Mouse (Mus musculus) forebrain, embryonic 15.5 days (tissue): ENCODE data around the gene Tmem120b. TPM values are rescaled to one million over a fixed set of nuclear protein-coding genes. Genes with fewer than 3 reads are reported as not detected.
A peak's percentile ranks its signal among the peaks of the same experiment; 100 is the strongest.

Experiments
- ATAC-seq: fragments of 200-750 bp; cut with Nextera tagmentation; replicated peaks from 2 replicates; pipeline ENCODE4 v1.8.0; 2017; ENCODE audit warnings: mild to moderate bottlenecking, moderate TSS enrichment, moderate library complexity
- H3K27ac ChIP-seq: fragments of 300-500 bp; sonication (generic); replicated peaks from 2 replicates; pipeline ENCODE4 v1.5.1; 2015; ENCODE audit warnings: mild to moderate bottlenecking, inconsistent platforms
- H3K27me3 ChIP-seq: fragments of 300-500 bp; sonication (generic); 2 replicates; pipeline ENCODE4 v1.6.1; 2015; ENCODE audit warnings: inconsistent platforms
- H3K36me3 ChIP-seq: fragments of 300-500 bp; sonication (generic); 2 replicates; pipeline ENCODE4 v1.6.1; 2015; ENCODE audit warnings: mild to moderate bottlenecking, inconsistent platforms
- H3K4me1 ChIP-seq: fragments of 300-500 bp; sonication (generic); 2 replicates; pipeline ENCODE4 v1.6.1; 2015; ENCODE audit warnings: inconsistent platforms
- H3K4me2 ChIP-seq: fragments of 300-500 bp; sonication (generic); replicated peaks from 2 replicates; pipeline ENCODE4 v1.6.1; 2015; ENCODE audit warnings: mild to moderate bottlenecking, inconsistent platforms
- H3K4me3 ChIP-seq: fragments of 300-500 bp; sonication (generic); 2 replicates; pipeline ENCODE4 v1.5.1; 2015; ENCODE audit warnings: mild to moderate bottlenecking, inconsistent platforms
- H3K9ac ChIP-seq: fragments of 300-500 bp; sonication (generic); replicated peaks from 2 replicates; pipeline ENCODE4 v1.6.1; 2015; ENCODE audit warnings: mild to moderate bottlenecking, inconsistent platforms
- H3K9me3 ChIP-seq: fragments of 300-500 bp; sonication (generic); 2 replicates; pipeline ENCODE4 v1.6.1; 2016; ENCODE audit warnings: inconsistent platforms
- WGBS: fragments of 180-500 bp; shearing (Covaris S2); methylation state at CpG from one replicate; pipeline ENCODE4 v1.1.7; 2015; ENCODE audit warnings: mixed read lengths; 5-methylcytosine and 5-hydroxymethylcytosine counted together
- polyA plus RNA-seq: library from polyadenylated mRNA; unstranded; fragments of >200 nt; fragmentation: Nextera tagmentation; extraction: Ambion mirVana; gene quantifications from 2 replicates; pipeline ENCODE4 v1.2.1, GENCODE M21; 2015

Tmem120b gene
- polyA plus RNA-seq, 1 experiment from 2014 or later = 16.0 TPM

GRCm38 (mm10) chr5:123149451-123150400 lies 81.5 kb downstream of the Tmem120b start:
- Histone ChIP-seq H3K27me3 (no peaks in the 10 kb centered on the region), H3K36me3 (peaks cover 57% of the 10 kb centered on the region), H3K4me1 (peaks cover 59% of the 10 kb centered on the region), H3K9ac (peak overlapping the region; percentile 40), H3K9me3 (no peaks in the 10 kb centered on the region), H3K27ac (no peak overlapping the region), H3K4me3 (peak overlapping the region; percentile 45), H3K4me2 (peak overlapping the region; percentile 70)
- WGBS = 9% methylated on average over 19 of the region's 19 CpGs
- peak; percentile 81 for ATAC-seq

DNA sequence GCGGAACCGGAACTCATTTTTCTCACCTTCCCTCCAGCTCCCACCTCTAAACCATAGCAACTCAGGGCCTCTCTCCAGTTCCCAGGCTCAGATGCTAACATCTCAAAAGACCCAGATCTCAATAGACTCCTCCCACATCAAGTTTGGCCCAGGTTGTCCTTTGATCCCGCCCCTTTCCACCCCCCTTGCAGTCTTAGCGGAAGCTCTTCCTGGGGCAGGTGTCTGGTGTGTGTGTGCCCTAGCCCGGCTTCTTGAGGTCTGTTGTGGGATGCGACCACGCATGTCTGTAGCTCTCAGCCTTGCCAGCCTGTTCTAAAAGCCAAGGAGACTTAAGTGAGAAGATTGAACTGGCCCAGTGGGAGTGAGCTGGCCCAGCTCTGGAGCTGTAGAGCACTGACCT lies 82.4 kb downstream of the Tmem120b start:
- H3K4me2 ChIP-seq = peak overlapping the region; percentile 70
- H3K9me3 ChIP-seq = no peaks in the 10 kb centered on the region
- peak overlapping the region; percentile 45 for H3K4me3 ChIP-seq
- peaks cover 50% of the 10 kb centered on the region for H3K4me1 ChIP-seq
- H3K36me3 ChIP-seq = peaks cover 59% of the 10 kb centered on the region
- 48% methylated on average over 7 of the region's 7 CpGs for WGBS
- peak overlapping the region; percentile 34 for H3K9ac ChIP-seq
- ATAC-seq = no peak
- H3K27ac ChIP-seq = no peak overlapping the region
- H3K27me3 ChIP-seq = no peaks in the 10 kb centered on the region

DNA sequence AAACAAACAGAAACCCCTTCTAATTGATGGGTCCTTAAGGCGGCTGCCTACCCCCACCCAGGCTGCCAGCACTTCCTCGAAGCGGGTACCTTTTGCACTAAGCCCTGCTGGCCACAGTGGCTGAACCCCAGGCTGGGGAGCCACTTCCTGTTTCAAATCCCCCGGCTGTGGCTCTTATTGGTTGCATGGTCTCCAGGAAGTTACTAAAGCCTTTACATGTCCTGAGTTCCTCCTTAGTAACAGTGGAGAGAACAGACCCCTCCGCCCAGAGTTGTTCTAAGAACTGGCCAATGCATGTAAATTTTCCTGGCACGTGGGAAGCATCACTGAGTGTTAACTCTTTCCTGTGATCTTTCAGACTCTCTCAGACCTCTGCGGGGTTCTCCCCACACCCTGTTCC lies 82.9 kb downstream of the Tmem120b start:
- H3K36me3 ChIP-seq = peaks cover 61% of the 10 kb centered on the region
- no peak for ATAC-seq

GRCm38 (mm10) chr5:123151707-123152362 lies 83.6 kb downstream of the Tmem120b start:
- peaks cover 62% of the 10 kb centered on the region for H3K36me3 ChIP-seq
- 95% methylated on average over 19 of the region's 19 CpGs for WGBS
- no peak for ATAC-seq
- no peaks in the 10 kb centered on the region for H3K27me3 ChIP-seq
- H3K9me3 ChIP-seq = no peaks in the 10 kb centered on the region
- H3K9ac ChIP-seq = no peak overlapping the region
- H3K4me2 ChIP-seq = peak overlapping the region; percentile 70; the same call in 1 of the 2 replicates
- no peak overlapping the region for H3K27ac ChIP-seq
- H3K4me3 ChIP-seq = no peak overlapping the region
- H3K4me1 ChIP-seq = peaks cover 40% of the 10 kb centered on the region

More for the DNA sequence above, 82.9 kb downstream of the Tmem120b start:
- Histone ChIP-seq H3K27ac (no peak overlapping the region), H3K4me2 (peak overlapping the region; percentile 70), H3K4me1 (peaks cover 46% of the 10 kb centered on the region), H3K4me3 (peak overlapping the region; percentile 45), H3K27me3 (no peaks in the 10 kb centered on the region), H3K9me3 (no peaks in the 10 kb centered on the region), H3K9ac (peak overlapping the region; percentile 34)
- WGBS = 36% methylated on average over 7 of the region's 7 CpGs

DNA sequence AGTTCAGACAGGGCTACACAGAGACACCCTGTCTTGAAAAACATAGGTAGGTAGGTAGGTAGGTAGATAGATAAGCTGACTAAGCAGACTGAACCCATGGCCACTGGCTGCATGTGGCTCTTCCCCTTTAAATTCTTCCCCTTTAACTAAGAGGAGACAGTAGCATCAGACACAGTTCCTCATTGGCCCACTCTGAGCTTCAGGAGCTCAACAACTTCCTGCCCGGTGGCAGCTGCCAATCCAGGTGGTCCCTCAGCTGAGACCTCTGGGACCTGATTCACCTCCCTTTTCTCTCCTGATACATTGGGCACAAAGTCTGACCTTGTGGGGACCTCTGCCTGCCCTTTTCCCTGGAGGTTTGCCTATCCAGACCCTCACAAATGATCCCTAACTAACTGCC lies 84.7 kb downstream of the Tmem120b start:
- Histone ChIP-seq H3K36me3 (peaks cover 62% of the 10 kb centered on the region), H3K27me3 (no peaks in the 10 kb centered on the region), H3K9me3 (no peaks in the 10 kb centered on the region), H3K9ac (no peak overlapping the region), H3K27ac (no peak overlapping the region), H3K4me3 (no peak overlapping the region), H3K4me1 (peaks cover 38% of the 10 kb centered on the region), H3K4me2 (no peak overlapping the region)
- ATAC-seq = no peak
- 71% methylated on average over 1 of the region's 1 CpGs for WGBS

DNA sequence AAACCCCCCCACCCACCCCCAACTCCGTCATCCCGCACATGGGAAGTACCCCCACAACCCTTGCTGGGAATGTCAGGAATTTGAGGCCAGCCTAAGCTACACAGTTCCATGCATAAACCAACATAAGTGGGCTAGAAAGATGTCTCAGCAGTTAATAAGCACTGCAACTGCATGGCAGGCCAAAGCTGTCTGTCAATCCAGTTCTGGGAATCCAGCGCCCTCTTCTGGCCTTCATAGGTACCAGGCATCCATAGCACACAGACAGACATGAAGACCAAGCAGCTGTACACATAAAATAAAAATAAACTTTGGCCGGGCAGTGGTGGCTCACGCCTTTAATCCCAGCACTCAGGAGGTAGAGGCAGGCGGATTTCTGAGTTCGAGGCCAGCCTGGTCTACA lies 87.2 kb downstream of the Tmem120b start:
- Histone ChIP-seq H3K9me3 (no peaks in the 10 kb centered on the region), H3K4me3 (no peak overlapping the region), H3K4me2 (no peak overlapping the region), H3K4me1 (peaks cover 14% of the 10 kb centered on the region), H3K36me3 (peaks cover 76% of the 10 kb centered on the region), H3K27ac (no peak overlapping the region), H3K9ac (no peak overlapping the region), H3K27me3 (no peaks in the 10 kb centered on the region)
- WGBS = 53% methylated on average over 7 of the region's 7 CpGs
- no peak for ATAC-seq

GRCm38 (mm10) chr5:123156763-123157162 lies 88.5 kb downstream of the Tmem120b start:
- H3K36me3 ChIP-seq = peaks cover 85% of the 10 kb centered on the region
- WGBS = 91% methylated on average over 12 of the region's 12 CpGs
- no peaks in the 10 kb centered on the region for H3K27me3 ChIP-seq
- no peak overlapping the region for H3K9ac ChIP-seq
- H3K4me1 ChIP-seq = peaks cover under 1% of the 10 kb centered on the region; the same call in 1 of the 2 replicates
- H3K4me3 ChIP-seq = no peak overlapping the region
- no peak overlapping the region for H3K4me2 ChIP-seq
- ATAC-seq = no peak
- H3K27ac ChIP-seq = no peak overlapping the region
- H3K9me3 ChIP-seq = no peaks in the 10 kb centered on the region

DNA sequence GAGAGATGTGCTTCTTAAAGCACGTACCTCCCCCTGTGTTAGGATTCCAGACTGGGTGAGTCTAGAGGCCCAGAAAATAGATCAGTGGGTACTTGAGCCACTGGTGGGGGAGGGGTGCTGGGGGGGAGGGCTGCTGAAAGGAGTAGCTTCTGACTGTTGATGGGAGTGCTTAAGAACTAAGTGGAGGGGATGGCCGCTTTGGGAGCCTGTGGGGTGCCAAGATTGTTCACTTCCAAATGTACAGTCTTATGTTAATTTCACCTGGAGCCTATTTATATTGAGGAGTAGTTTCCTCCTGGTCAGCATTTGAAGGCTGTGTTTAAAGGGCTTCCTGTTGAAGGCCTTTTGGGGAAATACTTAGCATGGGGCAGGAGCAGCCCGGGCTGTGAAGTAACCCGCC lies 89.8 kb downstream of the Tmem120b start:
- no peaks in the 10 kb centered on the region for H3K27me3 ChIP-seq
- peaks cover 84% of the 10 kb centered on the region for H3K36me3 ChIP-seq
- H3K27ac ChIP-seq = no peak overlapping the region
- H3K4me1 ChIP-seq = no peaks in the 10 kb centered on the region
- H3K4me2 ChIP-seq = no peak overlapping the region
- WGBS = 91% methylated on average over 4 of the region's 4 CpGs
- no peak overlapping the region for H3K4me3 ChIP-seq
- no peaks in the 10 kb centered on the region for H3K9me3 ChIP-seq
- no peak overlapping the region for H3K9ac ChIP-seq
- no peak for ATAC-seq

- Histone ChIP-seq H3K27ac (no peak overlapping the region), H3K4me3 (no peak overlapping the region), H3K27me3 (no peaks in the 10 kb centered on the region), H3K36me3 (peaks cover 85% of the 10 kb centered on the region), H3K9me3 (no peaks in the 10 kb centered on the region), H3K9ac (no peak overlapping the region), H3K4me1 (no peaks in the 10 kb centered on the region), H3K4me2 (no peak overlapping the region)
- ATAC-seq = no peak
- WGBS = 90% methylated on average over 4 of the region's 4 CpGs
These were observed 91.2 kb downstream of the Tmem120b start for GRCm38 (mm10) chr5:123159446-123159845.

DNA sequence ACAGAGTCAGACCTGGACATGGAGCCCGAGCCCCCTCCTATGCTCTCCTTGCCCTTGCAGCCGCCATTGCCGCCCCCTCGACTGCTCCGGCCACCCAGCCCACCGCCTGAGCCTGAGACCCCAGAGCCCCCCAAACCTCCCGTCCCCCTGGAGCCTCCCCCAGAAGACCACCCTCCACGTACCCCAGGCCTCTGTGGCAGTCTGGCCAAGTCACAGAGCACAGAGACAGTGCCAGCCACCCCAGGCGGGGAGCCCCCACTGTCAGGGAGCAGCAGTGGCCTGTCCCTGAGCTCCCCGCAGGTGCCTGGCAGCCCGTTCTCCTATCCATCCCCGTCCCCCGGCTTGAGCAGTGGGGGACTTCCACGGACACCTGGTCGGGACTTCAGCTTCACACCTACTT lies 91.7 kb downstream of the Tmem120b start:
- Histone ChIP-seq H3K36me3 (peaks cover 85% of the 10 kb centered on the region), H3K27ac (no peak overlapping the region), H3K4me3 (no peak overlapping the region), H3K4me1 (no peaks in the 10 kb centered on the region), H3K4me2 (no peak overlapping the region), H3K27me3 (no peaks in the 10 kb centered on the region), H3K9ac (no peak overlapping the region), H3K9me3 (no peaks in the 10 kb centered on the region)
- no peak for ATAC-seq
- WGBS = 87% methylated on average over 15 of the region's 15 CpGs

DNA sequence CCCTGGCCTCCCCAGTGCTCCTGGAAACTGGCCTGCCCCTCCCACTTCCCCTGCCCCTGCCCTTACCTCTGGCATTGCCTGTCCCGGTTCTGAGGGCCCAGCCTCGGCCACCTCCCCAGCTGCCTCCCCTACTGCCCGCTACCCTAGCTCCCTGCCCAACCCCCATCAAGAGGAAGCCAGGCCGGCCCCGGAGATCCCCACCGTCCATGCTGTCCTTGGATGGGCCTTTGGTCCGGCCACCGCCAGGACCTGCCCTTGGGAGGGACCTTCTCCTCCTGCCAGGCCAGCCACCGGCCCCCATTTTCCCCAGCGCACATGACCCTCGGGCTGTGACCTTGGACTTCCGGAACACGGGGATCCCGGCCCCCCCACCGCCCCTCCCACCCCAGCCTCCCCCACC lies 92.1 kb downstream of the Tmem120b start:
- 90% methylated on average over 15 of the region's 15 CpGs for WGBS

GRCm38 (mm10) chr5:123162942-123163341 lies 94.7 kb downstream of the Tmem120b start:
- Histone ChIP-seq H3K27ac (no peak overlapping the region), H3K27me3 (no peaks in the 10 kb centered on the region), H3K36me3 (peaks cover 82% of the 10 kb centered on the region), H3K4me2 (no peak overlapping the region), H3K4me1 (no peaks in the 10 kb centered on the region), H3K4me3 (no peak overlapping the region), H3K9ac (no peak overlapping the region), H3K9me3 (no peaks in the 10 kb centered on the region)
- 86% methylated on average over 9 of the region's 9 CpGs for WGBS
- no peak for ATAC-seq

More for the DNA sequence above, 92.1 kb downstream of the Tmem120b start:
- Histone ChIP-seq H3K27me3 (no peaks in the 10 kb centered on the region), H3K36me3 (peaks cover 83% of the 10 kb centered on the region), H3K9me3 (no peaks in the 10 kb centered on the region), H3K27ac (no peak overlapping the region), H3K4me2 (no peak overlapping the region), H3K9ac (no peak overlapping the region), H3K4me3 (no peak overlapping the region), H3K4me1 (no peaks in the 10 kb centered on the region)
- ATAC-seq = no peak
